Mouse (Mus musculus) small intestine, adult 2 months (tissue): ENCODE measurements at regions not wholly inside any gene's neighbourhood (a gene's known extent, or its start where the extent isn't known, plus 50 kb on each side); places are given as distances from the start of the nearest gene placed in this dataset.

Experiments used
- CTCF ChIP-seq: fragments of 200-500 bp; IDR thresholded peaks from 2 replicates; pipeline ENCODE4 v1.5.1; 2012; ENCODE audit warnings: low read depth, mild to moderate bottlenecking, control low read depth, inconsistent platforms, low read length, moderate library complexity, mixed read lengths; ENCODE audit not compliant: insufficient replicate concordance, insufficient read length; ENCODE audit errors: extremely low read depth
- POLR2A ChIP-seq: fragments of 200-500 bp; IDR thresholded peaks from 2 replicates; pipeline ENCODE4 v1.6.1; 2012; ENCODE audit warnings: low read depth, mild to moderate bottlenecking, control low read depth, inconsistent platforms, low read length, moderate library complexity

DNA sequence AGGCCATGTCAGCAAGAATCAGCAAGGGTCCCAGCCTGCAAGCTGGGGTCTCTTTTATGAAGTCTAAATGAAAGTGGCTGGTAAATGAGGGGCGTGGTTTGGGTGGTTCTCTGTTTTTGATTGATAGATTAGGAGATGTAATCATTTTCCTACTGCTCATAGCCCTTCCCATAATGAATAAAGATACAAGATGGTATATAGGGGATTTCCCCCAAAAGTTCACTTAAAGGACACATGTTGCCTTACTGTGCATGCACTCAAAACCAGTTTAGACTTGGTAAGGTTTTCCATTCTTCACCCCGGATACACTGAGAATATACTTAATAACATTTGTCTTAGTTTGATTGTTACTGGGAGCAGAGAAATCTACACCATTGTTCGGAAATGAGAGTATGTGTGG, 262.4 kb upstream of the Zfp703 start:
- TF ChIP-seq CTCF (no peak), POLR2A (no peak)
